Mouse (Mus musculus) stomach, postnatal 0 days (tissue): Measurements from ENCODE around the gene Prmt8. TPM values are rescaled to one million over a fixed set of nuclear protein-coding genes. Genes with fewer than 3 reads are reported as not detected.

ENCODE experiments used
- ATAC-seq: fragments of 200-750 bp; cut with Nextera tagmentation; 2 replicates; pipeline ENCODE4 v1.8.0; 2017; ENCODE audit not compliant: low FRiP score, low TSS enrichment
- DNase-seq: peaks from one replicate; pipeline ENCODE4 v3.0.0-alpha.2; 2016; ENCODE audit warnings: low spot score
- H3K27ac ChIP-seq: fragments of 300-500 bp; sonication (generic); replicated peaks from 2 replicates; pipeline ENCODE4 v1.5.1; 2014; ENCODE audit warnings: mild to moderate bottlenecking, control low read depth
- H3K27me3 ChIP-seq: fragments of 300-500 bp; sonication (generic); 2 replicates; pipeline ENCODE4 v1.6.1; 2014; ENCODE audit warnings: low read length; ENCODE audit not compliant: control insufficient read depth, insufficient read depth
- H3K36me3 ChIP-seq: fragments of 300-500 bp; sonication (generic); 2 replicates; pipeline ENCODE4 v1.6.1; 2014; ENCODE audit warnings: low read length, mixed read lengths; ENCODE audit not compliant: control insufficient read depth, insufficient read depth
- H3K4me1 ChIP-seq: fragments of 300-500 bp; sonication (generic); replicated peaks from 2 replicates; pipeline ENCODE4 v1.6.1; 2014; ENCODE audit warnings: antibody characterized with exemption; ENCODE audit not compliant: control insufficient read depth, insufficient read depth
- H3K4me2 ChIP-seq: fragments of 300-500 bp; sonication (generic); replicated peaks from 2 replicates; pipeline ENCODE4 v1.6.1; 2014; ENCODE audit warnings: low read depth, mild to moderate bottlenecking, control low read depth, moderate library complexity
- H3K4me3 ChIP-seq: fragments of 300-500 bp; sonication (generic); 2 replicates; pipeline ENCODE4 v1.5.1; 2014; ENCODE audit warnings: low read depth, low read length, control low read depth
- H3K9ac ChIP-seq: fragments of 300-500 bp; sonication (generic); 2 replicates; pipeline ENCODE4 v1.6.1; 2014; ENCODE audit warnings: mild to moderate bottlenecking, low read length, control low read depth, mixed read lengths
- H3K9me3 ChIP-seq: fragments of 300-500 bp; sonication (generic); 2 replicates; pipeline ENCODE4 v1.6.1; 2016; ENCODE audit warnings: low read length; ENCODE audit not compliant: control insufficient read depth
- CTCF ChIP-seq: IDR thresholded peaks from 2 replicates; pipeline ENCODE4 v1.5.1; 2016; ENCODE audit warnings: antibody characterized with exemption, low read depth, mild to moderate bottlenecking, moderate library complexity
- EP300 ChIP-seq: optimal IDR thresholded peaks from 2 replicates; pipeline ENCODE3; 2016; ENCODE audit warnings: antibody characterized with exemption
- WGBS: fragments of 180-500 bp; shearing (Covaris S2); extraction: QIAGEN DNeasy Blood & Tissue Kit; methylation state at CpG from one replicate; pipeline ENCODE4 v1.1.7; 2014; 5-methylcytosine and 5-hydroxymethylcytosine counted together
- polyA plus RNA-seq: library from polyadenylated mRNA; unstranded; fragments of >200 nt; fragmentation: Nextera tagmentation; extraction: Ambion mirVana; gene quantifications from 2 replicates; pipeline ENCODE4 v1.2.1, GENCODE M21; 2015

Gene Prmt8
- polyA plus RNA-seq, 1 experiment from 2014 or later = 0.12 TPM

DNA sequence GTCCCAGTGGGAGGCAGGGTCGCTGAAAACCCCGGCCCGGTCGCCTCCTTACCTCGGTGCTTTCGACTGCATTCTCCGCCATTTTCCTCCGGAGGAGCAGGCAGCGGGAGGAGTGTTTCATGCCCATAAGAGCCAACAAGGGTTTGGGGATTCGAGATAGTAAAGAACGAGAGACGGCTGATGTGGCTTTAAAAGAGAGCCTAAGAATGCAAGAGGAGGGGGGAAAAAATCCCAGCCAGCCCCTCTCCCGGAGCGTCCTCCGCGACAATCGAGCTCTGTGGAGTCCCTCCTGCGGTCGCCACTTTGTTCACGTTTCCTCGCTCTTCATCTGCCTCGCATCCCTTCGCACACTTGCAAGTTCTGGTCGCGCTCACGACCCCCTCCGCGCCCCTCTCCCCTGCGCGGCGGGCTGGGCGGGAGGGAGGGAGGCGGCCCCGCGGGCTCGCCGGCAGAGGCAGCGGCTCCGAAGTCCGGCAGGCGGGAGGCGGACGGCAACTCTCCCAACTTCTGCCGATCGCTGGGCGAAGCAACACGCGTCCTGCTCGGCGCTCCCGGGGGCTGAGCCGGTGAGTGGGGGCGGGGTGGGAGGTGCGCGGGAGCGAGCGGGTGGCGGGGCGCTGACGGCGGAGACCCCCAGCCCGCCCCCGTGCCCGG is 524 bp downstream of the Prmt8 start:
- H3K4me3 ChIP-seq = peak overlapping the region; percentile 20
- 2% methylated on average over 52 of the region's 64 CpGs for WGBS
- no peak for TF ChIP-seq CTCF
- TF ChIP-seq EP300 = no peak
- no peak overlapping the region for H3K27ac ChIP-seq
- H3K27me3 ChIP-seq = peaks cover 12% of the 10 kb centered on the region
- H3K9ac ChIP-seq = no peak overlapping the region
- no peaks in the 10 kb centered on the region for H3K9me3 ChIP-seq
- H3K36me3 ChIP-seq = no peaks in the 10 kb centered on the region
- DNase-seq (no peak), ATAC-seq (no peak)
- H3K4me1 ChIP-seq = no peaks in the 10 kb centered on the region
- H3K4me2 ChIP-seq = peak overlapping the region; percentile 35

DNA sequence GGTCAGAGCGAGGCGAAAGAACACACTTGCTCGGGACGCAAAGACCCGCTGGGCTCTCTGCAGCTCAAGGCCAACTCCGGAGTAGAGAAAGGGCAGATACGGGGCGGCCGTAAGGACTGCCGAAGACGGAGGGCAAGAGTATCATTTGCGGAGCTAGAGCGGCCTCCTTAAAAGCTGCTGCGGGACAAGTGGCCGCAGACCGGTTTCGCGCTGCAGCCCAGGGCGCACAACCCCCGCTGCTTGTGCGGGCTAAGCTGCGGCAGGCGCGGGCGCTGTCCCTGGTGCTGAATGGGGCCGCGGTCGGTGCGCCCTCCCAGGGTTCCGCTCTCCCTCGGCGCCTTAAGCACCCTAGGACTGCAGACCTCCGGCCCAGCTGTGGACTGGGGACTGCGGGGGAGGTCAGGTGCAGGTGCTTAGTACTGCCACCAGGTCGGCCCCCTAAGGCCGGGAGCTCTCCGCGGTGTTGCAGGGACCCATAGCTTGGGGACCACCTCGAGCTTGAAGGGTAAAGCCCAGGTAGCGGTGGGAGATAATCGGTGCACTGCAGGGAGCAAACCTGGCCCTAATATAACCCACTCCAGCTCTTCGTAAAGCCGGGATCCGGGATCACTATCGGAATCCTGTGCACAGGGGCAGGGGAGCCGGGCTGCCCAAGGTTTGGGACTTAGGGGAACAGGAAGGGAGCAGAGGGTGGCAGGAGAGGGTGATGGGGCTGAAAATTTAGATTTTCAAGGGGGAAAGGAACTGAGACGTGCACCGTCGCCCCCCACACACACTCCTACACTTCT is 1.4 kb downstream of the Prmt8 start:
- 1% methylated on average over 48 of the region's 49 CpGs for WGBS
- Histone ChIP-seq H3K4me1 (no peaks in the 10 kb centered on the region), H3K36me3 (no peaks in the 10 kb centered on the region), H3K27ac (no peak overlapping the region), H3K4me3 (0 out of 2 replicates have a peak overlapping the region, but pooled peaks have one; percentile 2), H3K9me3 (no peaks in the 10 kb centered on the region), H3K27me3 (peaks cover 12% of the 10 kb centered on the region), H3K9ac (no peak overlapping the region), H3K4me2 (peak overlapping the region; percentile 34)
- peak; percentile 79 for ATAC-seq
- TF ChIP-seq EP300 (no peak), CTCF (no peak; the same call in 1 of the 2 replicates)
- peak; percentile 71 for DNase-seq

DNA sequence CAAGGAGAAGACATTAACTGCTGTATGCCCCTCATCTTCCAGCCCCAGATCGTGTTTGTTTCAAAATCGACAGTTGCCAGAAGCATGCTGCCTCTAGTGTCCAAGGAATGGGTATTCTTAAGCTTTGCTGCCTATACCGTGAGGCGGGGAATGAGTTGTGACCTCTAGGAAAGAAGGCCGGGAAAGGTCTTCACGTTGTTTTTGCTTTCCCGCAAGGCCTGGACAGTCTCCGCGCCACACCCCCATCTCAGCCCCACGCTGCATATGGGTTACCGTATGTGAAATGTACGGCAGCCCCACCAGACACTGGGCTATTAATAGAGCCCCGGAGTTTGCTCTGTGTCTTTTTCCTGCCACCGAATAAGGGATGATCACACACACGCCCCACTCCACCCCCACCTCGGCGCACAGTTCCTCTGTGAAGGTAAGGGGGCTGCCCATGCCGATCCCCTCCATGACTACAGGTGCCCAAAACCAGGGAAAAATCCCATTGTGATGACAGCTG is 2.0 kb downstream of the Prmt8 start:
- H3K4me2 ChIP-seq = peak overlapping the region; percentile 34
- WGBS = 3% methylated on average over 18 of the region's 18 CpGs
- H3K4me3 ChIP-seq = 0 out of 2 replicates have a peak overlapping the region, but pooled peaks have one; percentile 2
- no peaks in the 10 kb centered on the region for H3K9me3 ChIP-seq
- no peak overlapping the region for H3K27ac ChIP-seq
- no peaks in the 10 kb centered on the region for H3K36me3 ChIP-seq
- DNase-seq (no peak), ATAC-seq (no peak)
- peaks cover 12% of the 10 kb centered on the region for H3K27me3 ChIP-seq
- no peak overlapping the region for H3K9ac ChIP-seq
- TF ChIP-seq CTCF = no peak
- TF ChIP-seq EP300 = no peak
- no peaks in the 10 kb centered on the region for H3K4me1 ChIP-seq

DNA sequence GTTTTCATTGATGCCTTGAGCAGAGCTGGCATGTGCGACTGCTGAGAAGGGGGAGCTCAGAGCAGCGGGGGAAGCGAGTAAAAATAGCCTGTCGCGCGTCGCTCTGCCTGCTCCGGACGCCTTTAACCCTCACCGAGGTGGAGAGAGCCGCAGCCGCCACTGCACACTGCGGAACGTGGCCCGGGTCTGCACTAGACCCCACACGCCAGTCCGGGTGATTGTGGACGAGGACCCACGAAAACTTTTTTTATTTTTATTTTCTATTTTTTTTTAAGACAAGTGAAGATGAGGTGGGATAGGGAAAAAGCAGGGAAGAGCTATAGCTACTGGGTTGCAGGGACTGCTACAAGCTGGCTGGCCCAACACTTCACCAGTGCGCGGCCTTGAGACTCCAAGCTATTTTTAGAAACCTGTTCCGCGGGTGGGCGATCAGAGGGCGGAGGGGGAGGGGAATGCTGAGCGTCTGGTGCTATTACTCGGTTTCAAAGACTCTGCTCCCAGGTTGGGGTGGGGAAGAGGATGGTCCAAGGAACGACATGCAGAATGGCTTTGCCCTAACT is 2.6 kb downstream of the Prmt8 start:
- DNase-seq = no peak
- no peak overlapping the region for H3K4me3 ChIP-seq
- TF ChIP-seq EP300 (no peak), CTCF (no peak)
- H3K36me3 ChIP-seq = no peaks in the 10 kb centered on the region
- 2% methylated on average over 28 of the region's 28 CpGs for WGBS
- peak overlapping the region; percentile 14; the same call in 1 of the 2 replicates for H3K4me2 ChIP-seq
- H3K27ac ChIP-seq = no peak overlapping the region
- H3K9ac ChIP-seq = no peak overlapping the region
- H3K9me3 ChIP-seq = no peaks in the 10 kb centered on the region
- ATAC-seq = no peak
- H3K27me3 ChIP-seq = peaks cover 12% of the 10 kb centered on the region
- no peaks in the 10 kb centered on the region for H3K4me1 ChIP-seq

DNA sequence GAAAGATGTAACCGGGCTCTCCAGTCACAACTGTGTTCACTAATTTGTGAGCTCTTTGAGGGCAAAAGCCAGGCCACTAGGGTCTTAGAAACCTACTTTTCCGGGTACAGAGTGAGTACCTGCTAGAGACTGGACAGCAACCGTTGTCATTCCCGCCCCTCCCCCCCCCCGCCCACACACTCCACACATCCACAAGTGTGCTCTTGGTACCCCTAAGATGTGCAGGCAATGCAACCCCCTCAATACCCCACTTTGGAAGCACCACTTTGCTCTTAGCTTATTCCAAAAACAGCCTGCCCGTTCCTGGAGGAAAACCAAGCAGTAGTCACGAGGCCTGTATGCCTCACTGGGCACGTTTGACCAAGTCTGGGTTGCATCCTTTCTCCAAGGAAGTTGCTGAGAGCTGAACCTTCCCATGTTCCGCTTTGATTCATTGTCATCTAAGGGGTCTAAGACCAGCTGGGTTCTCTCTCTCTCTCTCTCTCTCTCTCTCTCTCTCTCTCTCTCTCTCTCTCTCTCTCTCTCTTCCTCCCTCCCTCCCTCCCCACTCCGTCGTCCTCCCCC is 3.1 kb downstream of the Prmt8 start:
- Histone ChIP-seq H3K27ac (no peak overlapping the region), H3K4me3 (no peak overlapping the region), H3K9me3 (no peaks in the 10 kb centered on the region), H3K9ac (no peak overlapping the region), H3K4me2 (no peak overlapping the region), H3K27me3 (peaks cover 12% of the 10 kb centered on the region), H3K36me3 (no peaks in the 10 kb centered on the region), H3K4me1 (no peaks in the 10 kb centered on the region)
- DNase-seq (no peak), ATAC-seq (no peak)
- WGBS = 12% methylated on average over 9 of the region's 11 CpGs
- TF ChIP-seq CTCF = no peak
- TF ChIP-seq EP300 = no peak
